Mouse (Mus musculus) liver, postnatal 0 days (tissue): Measurements from ENCODE around the gene Dph6.

Experiments used
- CTCF ChIP-seq: sonication (generic); IDR thresholded peaks from 2 replicates; pipeline ENCODE4 v1.5.1; 2016; ENCODE audit warnings: antibody characterized with exemption, low read depth
- EP300 ChIP-seq: IDR thresholded peaks from 2 replicates; pipeline ENCODE4 v1.6.1; 2016; ENCODE audit warnings: antibody characterized with exemption, low read depth, mild to moderate bottlenecking

DNA sequence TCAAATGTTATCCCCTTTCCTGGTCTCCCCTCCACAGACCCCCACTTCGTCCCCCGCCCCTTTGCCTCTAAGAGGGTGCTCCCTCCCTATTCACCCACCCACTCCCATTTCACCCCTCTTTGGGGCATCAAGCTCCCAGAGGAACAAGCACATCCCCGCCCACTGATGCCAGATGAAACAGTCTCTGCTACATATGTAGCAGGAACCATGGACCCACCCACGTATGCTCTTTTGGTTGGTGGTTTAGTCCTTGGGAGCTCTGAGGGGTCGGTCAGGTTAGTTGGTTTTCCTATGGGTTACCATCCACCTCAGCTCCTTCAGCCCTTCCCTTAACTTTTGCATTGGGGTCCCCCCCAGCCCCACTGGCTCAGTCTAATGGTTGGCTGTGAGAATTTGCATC, 61.4 kb downstream of the Dph6 start:
- TF ChIP-seq EP300 (no peak), CTCF (no peak)
